Mouse (Mus musculus) lung, adult 2 months (tissue): ENCODE measurements around the gene Nav2.

Experiments used
- CTCF ChIP-seq: fragments of 200-500 bp; IDR thresholded peaks from 2 replicates; pipeline ENCODE4 v1.5.1; 2011; ENCODE audit warnings: mild to moderate bottlenecking, low read length, control low read depth; ENCODE audit not compliant: insufficient read depth
- POLR2A ChIP-seq: fragments of 200-500 bp; IDR thresholded peaks from 2 replicates; pipeline ENCODE4 v1.6.1; 2011; ENCODE audit warnings: low read depth, mild to moderate bottlenecking, control low read depth, low read length, borderline replicate concordance; ENCODE audit errors: extremely low read depth

GRCm38 (mm10) chr7:49206775-49207676 is 298.5 kb downstream of the Nav2 start:
- TF ChIP-seq CTCF (no peak), POLR2A (no peak)
